Mouse (Mus musculus) MEL (cell line): ENCODE results near the gene Asphd1.

Experiments
- CTCF ChIP-seq, 3 experiments: IDR thresholded peaks in 2 of 3; conservative IDR thresholded peaks in 1 of 3; 2 replicates each; pipeline ENCODE4 v1.5.1; 2011 to 2012; ENCODE audit warnings: low read length in 3 of 3, low read depth in 2 of 3, mild to moderate bottlenecking in 2 of 3, improper control_type of control experiment in 1 of 3, inconsistent platforms in 1 of 3, mixed read lengths in 1 of 3, moderate library complexity in 1 of 3; ENCODE audit not compliant: control insufficient read depth in 1 of 3, insufficient read depth in 1 of 3, poor library complexity in 1 of 3, severe bottlenecking in 1 of 3
- E2F4 ChIP-seq: IDR thresholded peaks from 2 replicates; pipeline ENCODE4 v1.6.1; 2011; ENCODE audit warnings: low read depth, low read length, improper control_type of control experiment, borderline replicate concordance
- ELF1 ChIP-seq: IDR thresholded peaks from 2 replicates; pipeline ENCODE4 v1.6.1; 2014; ENCODE audit warnings: low read depth, mild to moderate bottlenecking, inconsistent platforms, low read length, improper control_type of control experiment, moderate library complexity
- JUND ChIP-seq: IDR thresholded peaks from 2 replicates; pipeline ENCODE4 v1.6.1; 2011; ENCODE audit warnings: low read depth, mild to moderate bottlenecking, improper control_type of control experiment, low read length
- POLR2A ChIP-seq, 2 experiments: IDR thresholded peaks; 2 replicates each; pipeline ENCODE4 v1.6.1; 2011 to 2012; ENCODE audit warnings: low read length in 2 of 2, mild to moderate bottlenecking in 2 of 2, control low read depth in 1 of 2, improper control_type of control experiment in 1 of 2, low read depth in 1 of 2, moderate library complexity in 1 of 2; ENCODE audit not compliant: control insufficient read depth in 1 of 2, insufficient read depth in 1 of 2, poor library complexity in 1 of 2
- TAL1 ChIP-seq: IDR thresholded peaks from 2 replicates; pipeline ENCODE4 v1.6.1; 2012; ENCODE audit warnings: mild to moderate bottlenecking, inconsistent platforms, low read length, moderate library complexity, mixed read lengths
- TCF12 ChIP-seq: IDR thresholded peaks from 2 replicates; pipeline ENCODE4 v1.6.1; 2014; ENCODE audit warnings: low read depth, mild to moderate bottlenecking, inconsistent platforms, low read length, improper control_type of control experiment, moderate library complexity
- UBTF ChIP-seq: IDR thresholded peaks from 2 replicates; pipeline ENCODE4 v1.6.1; 2012; ENCODE audit warnings: low read depth, mild to moderate bottlenecking, inconsistent platforms, low read length, improper control_type of control experiment, moderate library complexity, borderline replicate concordance; ENCODE audit not compliant: insufficient read depth
- ZKSCAN1 ChIP-seq: IDR thresholded peaks from 2 replicates; pipeline ENCODE4 v1.6.1; 2012; ENCODE audit warnings: low read depth, mild to moderate bottlenecking, inconsistent platforms, low read length, improper control_type of control experiment, moderate library complexity
- ZNF384 ChIP-seq: IDR thresholded peaks from 2 replicates; pipeline ENCODE4 v1.6.1; 2012; ENCODE audit warnings: low read depth, mild to moderate bottlenecking, inconsistent platforms, low read length, improper control_type of control experiment

- TF ChIP-seq ZKSCAN1 (no peak), ELF1 (no peak), E2F4 (no peak), TCF12 (no peak), CTCF (IDR thresholded peaks at IDR 0.05 in 2 of 3, conservative IDR thresholded peaks at IDR 0.05 in 1 of 3; ENCODE audit: control insufficient read depth in 1 of 3, insufficient read depth in 1 of 3, low read depth in 2 of 3, low read length in 3 of 3, poor library complexity in 1 of 3, severe bottlenecking in 1 of 3) (no peak), ZNF384 (no peak), TAL1 (no peak), UBTF (no peak), POLR2A (IDR thresholded peaks at IDR 0.05; ENCODE audit: control insufficient read depth in 1 of 2, insufficient read depth in 1 of 2, low read depth in 1 of 2, low read length in 2 of 2, poor library complexity in 1 of 2) (no peak), JUND (no peak)
These were observed 10.4 kb upstream of the Asphd1 start for GRCm38 (mm10) chr7:126959780-126960179.
